Mouse (Mus musculus) ovary, postnatal 14 days (tissue): ENCODE results near the gene Iqgap1.
"Not testable (repeated sequence)": the region's sequence is repeated elsewhere in the genome, so short reads cannot be mapped to it uniquely, and the experiment has no call there.

Experiments used
- DNase-seq: peaks from one replicate; pipeline ENCODE4 v3.0.0; 2022; ENCODE audit warnings: low spot score

The Iqgap1 gene

DNA sequence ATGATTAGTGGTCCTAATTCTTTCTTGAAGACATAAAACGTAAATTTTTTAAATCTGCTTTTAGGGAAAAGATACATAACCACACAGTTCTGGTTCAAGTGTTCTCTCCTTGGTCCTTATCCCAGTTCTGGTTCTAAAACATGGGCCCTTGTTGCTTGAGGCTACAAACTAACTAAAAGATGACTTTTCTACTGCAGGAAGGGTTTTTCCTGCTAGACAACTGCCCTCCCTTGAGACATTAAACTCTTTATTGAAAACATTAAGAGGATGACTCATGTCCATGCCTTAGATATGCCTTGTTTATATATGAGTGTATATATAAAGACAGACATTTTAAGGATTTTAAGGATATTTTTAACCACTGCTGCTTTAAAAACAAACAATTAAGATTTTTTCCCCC, 17.4 kb upstream of the Iqgap1 start:
- DNase-seq = no peak

- no peak for DNase-seq
Observed at GRCm38 (mm10) chr7:80842132-80842531, 16.4 kb upstream of the Iqgap1 start.

GRCm38 (mm10) chr7:80840937-80841336, 15.2 kb upstream of the Iqgap1 start:
- no peak for DNase-seq

GRCm38 (mm10) chr7:80840241-80840640, 14.5 kb upstream of the Iqgap1 start:
- no peak for DNase-seq

GRCm38 (mm10) chr7:80839755-80840154, 14.0 kb upstream of the Iqgap1 start:
- no peak for DNase-seq

DNA sequence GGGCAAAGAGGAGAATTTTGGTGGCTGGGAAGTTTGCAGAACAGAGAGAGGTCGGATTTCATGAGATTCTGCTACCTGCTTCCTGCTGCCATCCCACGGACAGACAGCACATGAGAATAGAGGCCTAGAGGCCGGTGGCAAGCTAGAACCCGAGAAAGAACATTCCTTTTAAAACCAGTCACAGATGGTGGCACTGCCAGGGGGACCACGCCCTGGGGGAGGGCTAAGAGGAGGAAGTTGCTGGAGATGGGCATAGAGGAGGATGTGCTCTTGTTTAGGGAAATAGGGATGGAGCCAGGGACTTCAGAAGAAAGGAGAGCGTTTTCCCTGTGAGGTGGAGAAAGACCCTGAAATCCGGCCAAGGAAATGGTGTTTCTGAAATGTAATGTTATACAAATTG, 12.5 kb upstream of the Iqgap1 start:
- no peak for DNase-seq

- no peak for DNase-seq
Observed at GRCm38 (mm10) chr7:80837736-80838135, 12.0 kb upstream of the Iqgap1 start.

DNA sequence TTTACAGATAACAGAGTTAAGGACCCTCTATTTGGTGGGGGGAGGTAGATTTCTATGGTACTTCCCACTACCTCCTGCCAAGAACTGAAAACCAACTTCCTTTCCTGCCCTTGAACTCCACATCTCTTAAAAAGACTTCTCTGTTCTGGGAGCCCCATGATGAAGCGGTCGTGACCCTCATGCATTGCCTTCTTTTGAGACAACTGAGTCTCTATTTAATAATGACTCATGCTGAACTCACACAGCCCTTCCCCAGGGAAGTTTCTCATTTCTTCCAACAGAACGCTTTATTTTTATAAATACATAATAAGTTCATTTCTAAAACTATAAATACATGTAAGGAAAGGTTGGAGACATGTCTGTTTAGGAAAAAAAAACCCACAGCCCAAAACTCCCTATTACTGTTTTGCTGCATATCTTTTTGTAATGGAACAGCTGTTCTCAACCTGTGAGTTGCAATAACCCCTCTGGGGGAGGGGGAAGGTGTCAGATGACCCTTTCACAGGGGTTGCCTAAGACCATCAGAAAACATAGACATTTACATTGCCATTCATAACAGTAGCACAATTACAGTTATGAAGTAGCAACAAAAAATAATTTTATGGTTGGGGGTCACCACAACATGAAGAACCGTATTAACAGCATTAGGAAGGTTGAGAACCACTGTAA, 10.3 kb upstream of the Iqgap1 start:
- no peak for DNase-seq

GRCm38 (mm10) chr7:80833651-80834532, 8.1 kb upstream of the Iqgap1 start:
- no peak for DNase-seq

DNA sequence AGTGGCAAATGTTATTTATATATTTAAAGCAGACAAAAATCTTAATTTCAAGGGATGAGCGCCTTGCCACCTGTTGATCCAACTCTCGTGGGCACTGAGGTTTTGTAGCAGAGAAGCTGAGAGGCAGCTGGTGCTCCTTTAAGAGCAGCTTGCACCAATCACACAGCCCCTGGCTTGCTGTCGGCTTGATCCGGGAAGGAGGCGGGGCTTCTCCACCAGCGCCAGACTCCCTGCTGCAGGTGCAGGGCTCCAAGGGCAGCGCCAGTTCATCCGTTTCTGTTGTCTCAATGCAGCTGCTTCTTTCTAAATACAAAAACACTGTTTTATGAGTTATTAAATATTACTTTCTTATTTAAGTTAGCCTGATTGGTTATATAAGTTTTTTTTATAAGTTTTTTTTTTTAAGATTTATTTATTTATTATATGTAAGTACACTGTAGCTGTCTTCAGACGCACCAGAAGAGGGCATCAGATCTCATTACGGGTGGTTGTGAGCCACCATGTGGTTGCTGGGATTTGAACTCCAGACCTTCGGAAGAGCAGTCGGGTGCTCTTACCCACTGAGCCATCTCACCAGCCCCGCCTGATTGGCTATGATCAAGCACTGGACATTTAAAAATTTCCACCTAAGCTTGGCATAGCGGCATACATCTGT, 7.3 kb upstream of the Iqgap1 start:
- DNase-seq = not testable (repeated sequence)

DNA sequence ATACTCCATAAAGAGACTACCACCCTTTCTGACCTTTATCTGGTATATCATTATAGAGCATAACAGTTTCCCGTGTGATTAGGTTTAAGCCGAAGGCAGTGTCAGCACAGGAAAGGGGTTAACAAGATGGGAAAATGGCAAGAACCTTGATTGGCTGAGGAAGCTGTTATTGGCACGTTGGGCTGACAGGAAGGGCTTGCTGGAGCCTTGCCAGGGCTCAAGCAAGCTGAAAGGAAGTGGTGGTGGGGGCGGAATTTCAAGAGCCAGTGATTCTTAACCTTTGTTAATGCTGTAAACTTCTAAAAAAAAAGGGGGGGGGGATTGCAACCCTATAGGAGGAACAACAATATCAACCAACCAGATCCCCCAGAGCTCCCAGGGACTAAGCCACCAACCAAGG, 6.4 kb upstream of the Iqgap1 start:
- no peak for DNase-seq

DNA sequence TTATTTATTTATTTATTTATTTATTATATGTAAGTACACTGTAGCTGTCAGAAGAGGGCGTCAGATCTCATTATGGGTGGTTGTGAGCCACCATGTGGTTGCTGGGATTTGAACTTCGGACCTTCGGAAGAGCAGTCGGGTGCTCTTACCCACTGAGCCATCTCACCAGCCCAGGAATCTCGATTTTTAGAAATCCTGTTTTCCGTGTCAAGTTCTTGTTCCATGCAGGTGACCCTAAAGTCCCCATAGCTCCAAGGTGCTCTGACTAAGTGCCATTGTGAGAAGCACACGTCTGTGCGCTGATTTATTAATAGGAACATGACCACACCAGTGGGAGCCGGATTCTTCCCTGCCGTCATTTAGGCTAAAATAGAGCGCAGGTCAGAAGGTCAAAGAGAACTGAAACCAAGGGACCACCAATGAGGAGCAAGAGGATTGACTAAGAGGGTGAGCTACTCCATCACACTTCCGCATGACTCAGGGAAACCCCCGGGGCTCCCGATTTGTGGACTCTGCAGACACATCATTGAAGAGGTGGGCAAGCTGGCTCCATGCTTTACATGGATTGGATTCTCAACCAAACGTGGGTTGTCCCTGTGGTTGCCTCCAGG, 4.5 kb upstream of the Iqgap1 start:
- no peak for DNase-seq

GRCm38 (mm10) chr7:80828146-80828860, 2.5 kb upstream of the Iqgap1 start:
- no peak for DNase-seq

DNA sequence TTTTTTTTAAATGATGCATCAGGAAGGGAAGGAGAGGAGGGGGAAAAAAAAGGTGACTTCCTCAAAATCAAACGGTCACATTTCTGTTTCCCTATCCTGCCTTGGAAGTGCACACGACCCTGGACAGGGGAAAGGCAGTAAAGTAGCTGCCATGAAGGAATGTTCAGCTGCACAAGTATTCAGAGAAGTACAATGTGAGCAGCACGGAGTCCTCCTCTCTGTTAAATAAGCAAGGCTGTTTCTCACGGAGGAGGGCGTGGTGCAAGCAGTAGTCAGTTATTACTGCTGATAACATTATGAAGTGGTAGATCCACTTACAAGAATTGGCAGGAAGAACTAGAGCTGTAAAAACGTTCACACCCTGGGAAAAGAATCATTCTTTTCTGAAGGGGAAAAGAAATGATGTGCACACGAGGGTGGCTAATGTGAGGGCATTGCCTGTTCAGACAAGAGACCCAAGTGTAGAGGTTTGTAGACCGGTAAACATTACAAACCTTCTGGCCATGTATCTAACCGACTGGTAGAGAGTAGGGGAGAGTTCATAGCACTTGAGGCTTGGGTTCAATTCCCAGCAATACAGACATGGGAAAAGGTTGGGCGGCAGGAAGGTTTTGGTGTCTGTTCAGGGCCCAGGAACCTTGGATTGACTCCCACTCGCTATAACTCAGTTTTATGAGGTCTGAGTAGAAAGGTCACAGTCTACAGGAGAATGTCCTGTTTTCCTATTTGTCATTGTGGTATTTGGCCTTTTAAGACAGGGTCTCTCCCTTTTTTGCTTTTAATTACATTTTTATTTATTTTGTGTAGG, 1.7 kb downstream of the Iqgap1 start:
- peak; percentile 16 for DNase-seq

GRCm38 (mm10) chr7:80823267-80823666, 2.5 kb downstream of the Iqgap1 start:
- DNase-seq = no peak

DNA sequence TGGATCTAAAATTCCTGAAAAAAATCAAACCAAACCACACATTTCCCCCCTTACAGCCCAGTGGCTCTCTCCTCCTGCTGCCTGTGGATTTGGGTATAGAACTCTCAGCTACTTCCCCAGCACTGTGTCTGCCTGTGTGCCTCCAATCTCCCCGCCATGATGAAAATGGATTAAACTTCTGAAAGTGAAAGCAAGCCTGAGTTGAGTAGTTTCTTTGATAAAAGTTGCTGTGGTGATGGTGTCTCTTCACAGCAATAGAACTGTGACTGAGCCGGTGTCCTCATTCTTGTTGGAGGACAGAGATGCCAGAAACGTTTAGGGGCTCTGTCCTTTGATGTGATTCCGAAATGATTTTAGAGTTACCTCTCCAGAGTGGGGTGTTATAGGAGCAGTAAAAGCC, 4.9 kb downstream of the Iqgap1 start:
- no peak for DNase-seq

GRCm38 (mm10) chr7:80816641-80817040, 9.1 kb downstream of the Iqgap1 start:
- no peak for DNase-seq

- no peak for DNase-seq
Observed at GRCm38 (mm10) chr7:80813397-80813796, 12.4 kb downstream of the Iqgap1 start.

GRCm38 (mm10) chr7:80806331-80806730, 19.4 kb downstream of the Iqgap1 start:
- DNase-seq = no peak

DNA sequence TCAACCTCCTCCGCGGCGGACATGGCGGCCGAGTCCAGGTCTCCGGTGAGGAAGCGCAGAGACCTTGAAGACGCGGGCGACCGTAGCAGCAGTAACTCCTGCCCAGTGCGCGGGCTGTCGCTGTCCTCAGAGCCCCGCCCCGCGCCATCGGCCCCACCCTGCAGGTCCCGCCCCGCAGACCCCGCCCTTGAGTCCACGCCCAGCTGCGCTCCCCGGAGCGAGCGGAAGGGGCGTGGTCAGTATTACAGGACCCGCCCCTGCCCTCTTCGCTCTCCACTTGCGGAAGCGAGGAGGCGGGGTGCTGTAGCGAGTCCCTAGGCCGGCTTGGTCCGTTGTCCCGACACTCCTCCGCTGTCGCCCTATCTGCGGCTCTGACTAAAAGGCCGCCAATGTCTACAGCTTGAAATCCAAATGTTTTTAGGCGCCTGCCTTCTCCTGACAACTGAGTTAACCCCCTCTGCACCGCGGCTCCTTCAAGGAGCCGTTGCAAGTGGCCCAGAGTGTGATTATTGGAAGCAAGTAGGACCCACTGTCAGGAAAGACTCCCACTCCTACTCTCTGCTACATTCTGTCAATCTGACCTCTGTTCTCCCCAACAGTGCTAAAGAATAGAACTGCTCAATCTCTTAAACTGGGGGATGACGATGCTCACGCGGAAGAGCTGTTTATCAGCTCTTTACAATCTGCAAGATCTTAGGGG, 22.5 kb downstream of the Iqgap1 start:
- DNase-seq = peak; percentile 85
